Mouse (Mus musculus) T-helper 1 cell (primary cell): ENCODE data around the gene 2210407C18Rik.

Source experiments
- in situ Hi-C: fragments of 300-600 bp; cut with MboI, MseI; formaldehyde crosslinking; loops from one replicate; pipeline ENCODE4 v1.15.1; 2025; ENCODE audit warnings: high pct_unique_total_duplicates

The 2210407C18Rik gene

DNA sequence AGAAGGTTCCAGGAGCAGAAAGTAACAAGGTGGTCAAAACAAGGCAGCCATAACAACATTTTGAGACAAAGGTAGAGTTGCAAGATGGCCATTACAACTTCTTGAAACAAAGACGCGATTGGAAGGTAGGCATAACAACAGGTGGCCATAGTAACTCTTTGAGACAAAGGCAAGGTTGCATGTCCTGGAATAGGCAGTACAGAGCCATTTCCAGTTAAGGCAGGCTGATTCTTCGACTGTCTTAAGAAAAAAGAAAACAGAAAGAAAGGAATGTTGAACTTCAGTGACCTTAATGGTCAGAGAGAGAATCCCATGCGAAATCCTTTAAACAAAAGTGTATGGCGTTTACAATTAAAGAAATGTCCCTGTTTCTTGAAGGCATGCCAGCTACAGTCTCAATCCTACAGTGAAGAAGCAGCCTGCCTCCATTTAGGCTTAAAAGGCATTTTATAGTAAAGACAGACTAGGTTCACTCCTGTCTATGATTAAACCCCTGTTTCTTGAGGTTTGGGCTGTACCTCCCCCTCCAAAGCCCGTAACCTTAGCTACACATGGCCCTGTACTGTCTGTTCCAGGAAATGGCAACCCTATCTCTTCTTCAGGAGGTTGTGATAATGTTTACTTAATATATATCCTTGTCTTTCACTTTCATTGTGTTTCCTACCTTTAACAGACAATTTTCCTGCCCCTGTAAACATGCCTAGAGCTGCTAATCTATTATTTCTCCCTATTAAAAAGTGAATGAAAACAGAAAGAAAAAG lies 12.9 kb downstream of the 2210407C18Rik start:
- in situ Hi-C loops = no loop called here

DNA sequence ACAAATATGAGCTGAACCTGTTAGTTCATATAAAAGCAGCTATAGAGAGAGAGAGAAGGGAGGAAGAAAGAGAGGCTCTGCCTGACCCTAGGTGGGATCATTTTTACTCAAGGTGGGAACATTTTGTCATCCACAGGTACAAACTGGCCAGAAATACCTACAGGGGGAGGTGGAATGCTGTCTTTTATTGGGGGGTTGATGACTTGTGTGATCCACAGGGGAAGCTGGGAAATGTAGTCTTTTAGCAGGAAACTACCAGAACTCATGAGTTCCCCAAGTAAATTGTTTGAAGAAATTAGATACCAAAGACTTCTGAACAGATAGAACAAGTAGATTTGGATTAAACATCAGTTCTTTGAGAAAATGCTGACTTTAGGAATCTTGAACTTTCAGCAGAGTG lies 13.8 kb downstream of the 2210407C18Rik start:
- in situ Hi-C loops = no loop called here

DNA sequence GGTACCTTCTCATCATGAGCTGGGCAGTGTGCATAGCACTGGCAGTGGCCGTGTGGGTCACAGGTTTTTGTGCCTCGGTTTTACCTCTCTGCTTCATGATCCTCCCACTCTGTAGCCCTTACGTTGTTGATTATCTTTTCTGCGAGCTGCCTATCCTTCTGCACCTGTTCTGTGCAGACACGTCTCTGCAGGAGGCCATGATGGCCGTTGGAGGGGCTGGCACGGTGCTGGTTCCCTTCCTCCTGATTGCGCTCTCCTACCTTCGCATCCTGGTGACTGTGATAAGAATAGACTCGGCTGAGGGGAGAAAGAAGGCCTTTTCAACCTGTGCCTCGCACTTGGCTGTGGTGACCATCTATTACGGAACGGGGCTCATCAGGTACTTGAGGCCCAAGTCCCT lies 18.0 kb downstream of the 2210407C18Rik start:
- in situ Hi-C loops = no loop called here

DNA sequence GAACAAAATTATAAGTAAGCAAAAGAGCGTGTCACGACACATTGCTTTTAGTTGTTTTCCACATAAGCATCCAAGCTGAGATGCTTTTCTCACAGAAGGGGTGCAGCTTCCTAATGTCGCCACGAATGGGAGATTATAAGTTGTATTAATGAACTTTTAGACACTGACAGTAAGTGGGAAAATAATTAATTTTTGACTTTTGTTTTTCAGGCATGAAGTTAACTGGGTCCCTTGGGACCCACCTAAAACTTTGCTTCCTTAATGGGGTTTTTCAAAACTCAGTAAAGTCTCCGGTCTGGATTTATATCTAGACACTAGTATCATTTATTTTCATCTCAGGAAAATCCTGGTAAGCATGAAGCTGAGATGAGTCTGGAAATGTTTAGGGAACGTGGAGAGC lies 21.1 kb downstream of the 2210407C18Rik start, which contains the start of gene Olfr324:
Gene Olfr324, plus strand, starts transcription at position 301 of the 400 bp plus-strand sequence.
- in situ Hi-C loops = no loop called here

DNA sequence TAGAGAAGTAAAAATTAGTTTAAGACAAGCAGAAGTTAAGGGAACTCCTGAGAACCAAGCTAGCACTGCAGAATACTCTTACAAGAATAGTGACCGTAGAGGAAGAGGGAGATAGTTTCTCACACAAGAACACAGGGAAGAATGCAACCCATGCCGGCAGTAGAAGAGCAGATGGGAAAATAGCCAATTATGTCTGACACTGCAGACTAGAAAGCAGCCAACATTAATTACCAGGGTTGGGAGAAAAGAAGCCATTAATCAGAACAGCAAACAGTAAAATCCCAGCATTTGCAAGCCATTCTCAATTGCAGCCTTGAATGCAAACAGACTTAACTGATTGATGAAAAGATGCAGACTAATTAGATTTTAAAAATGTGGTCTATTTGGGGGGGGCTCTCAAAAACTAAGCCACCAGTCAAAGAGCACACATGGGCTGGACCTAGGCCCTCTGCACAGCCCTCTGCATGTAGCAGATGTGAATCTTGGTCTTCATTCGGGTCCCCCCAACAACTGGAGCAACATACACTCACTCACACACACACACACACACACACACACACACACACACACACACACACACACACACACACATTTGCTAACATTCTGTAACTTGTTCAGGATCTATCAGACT lies 27.1 kb downstream of the 2210407C18Rik start:
- in situ Hi-C loops = no loop called here

DNA sequence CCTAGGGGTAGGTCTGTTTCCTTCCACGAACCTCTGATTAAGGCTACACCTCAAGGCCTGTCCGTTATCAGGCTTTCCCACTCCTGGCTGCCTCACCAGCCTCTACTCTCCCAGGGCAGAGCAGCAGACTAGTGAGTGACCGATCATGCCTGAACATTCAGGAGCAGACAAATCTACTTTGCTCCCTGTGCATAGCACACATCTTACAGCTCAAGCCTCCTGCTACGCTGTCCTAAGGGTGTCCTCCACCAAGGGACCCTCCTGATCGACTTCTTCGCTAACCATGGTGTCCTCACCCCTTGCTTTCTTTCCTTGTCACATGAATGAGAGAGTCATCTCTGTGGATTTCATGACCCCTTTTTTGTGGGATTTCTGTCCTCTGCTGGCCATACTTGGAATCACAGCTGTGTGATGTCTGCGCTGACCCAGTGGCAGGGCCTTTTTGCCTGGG lies 28.0 kb downstream of the 2210407C18Rik start:
- in situ Hi-C loops = no loop called here

DNA sequence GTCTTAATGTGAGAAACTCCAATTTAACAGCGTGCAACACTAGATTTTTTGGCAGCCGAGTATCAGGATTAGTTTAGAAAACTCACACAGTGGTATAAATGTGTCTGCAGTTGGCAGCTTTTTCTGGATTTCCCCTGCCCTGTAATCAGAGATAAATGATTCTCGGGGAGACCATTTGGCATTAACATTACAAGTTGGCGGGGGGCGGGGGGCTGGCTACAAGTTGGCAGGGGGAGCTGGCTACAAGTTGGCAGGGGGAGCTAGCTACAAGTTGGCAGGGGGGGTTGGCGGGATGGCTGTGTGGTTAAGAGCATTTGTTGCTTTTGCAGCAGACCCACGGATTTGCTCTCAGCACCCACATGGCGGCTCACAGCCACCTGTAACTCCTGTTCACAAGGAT lies 37.2 kb downstream of the 2210407C18Rik start:
- in situ Hi-C loops = no loop called here

DNA sequence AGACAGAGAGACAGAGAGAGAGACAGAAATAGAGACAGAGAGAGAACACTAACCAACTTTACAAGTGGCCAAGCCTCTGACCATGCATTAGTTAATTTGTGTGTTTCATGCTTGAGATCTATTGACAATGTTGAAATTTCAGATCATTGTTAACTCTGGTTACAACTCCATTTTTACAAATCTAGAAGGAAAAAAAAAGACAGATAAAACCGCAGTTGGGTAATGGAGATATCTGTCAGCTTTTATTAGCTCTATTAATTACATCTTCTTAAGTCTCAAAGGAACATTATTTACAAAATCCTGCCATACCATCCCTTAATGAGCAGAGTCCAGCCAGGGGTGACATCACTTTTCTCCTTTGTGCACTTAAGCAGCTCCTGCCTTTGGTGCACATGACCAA lies 38.4 kb downstream of the 2210407C18Rik start, which contains the start of gene Olfr325:
Gene Olfr325, plus strand, starts transcription at position 301 of the 400 bp plus-strand sequence.
- in situ Hi-C loops = no loop called here

DNA sequence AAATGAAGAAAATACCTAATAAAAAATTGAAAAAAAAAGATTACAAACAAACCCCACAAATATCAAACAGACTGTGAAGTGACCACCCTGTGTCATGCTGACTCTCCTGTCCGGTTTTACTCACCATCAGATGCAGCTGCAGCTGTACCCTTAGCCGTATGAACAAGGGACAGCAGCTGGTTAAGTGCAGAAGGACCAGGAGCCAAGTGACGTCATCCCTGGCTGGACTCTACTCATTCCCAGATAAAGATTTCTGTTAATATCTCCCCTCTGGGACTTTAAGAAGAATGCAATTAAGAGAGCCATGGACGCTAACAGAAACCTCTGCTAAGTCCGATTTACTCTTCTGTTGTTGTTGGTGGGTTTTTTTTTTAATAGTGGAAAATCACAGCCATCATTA lies 45.5 kb downstream of the 2210407C18Rik start, which contains the start of gene Olfr224:
Gene Olfr224, minus strand, starts transcription at position 149 of the 400 bp plus-strand sequence.
- in situ Hi-C loops = no loop called here
